Mouse (Mus musculus) lung, adult 2 months (tissue): Measurements from ENCODE around the gene Thbs4. TPM values are rescaled to one million over a fixed set of nuclear protein-coding genes. Genes with fewer than 3 reads are reported as not detected.

Experiments
- DNase-seq: peaks from one replicate; pipeline ENCODE4 v3.0.0; 2022
- H3K4me1 ChIP-seq: fragments of 200-500 bp; 2 replicates; pipeline ENCODE4 v1.6.1; 2011; ENCODE audit warnings: low read length; ENCODE audit not compliant: control insufficient read depth, insufficient read depth
- H3K4me3 ChIP-seq: fragments of 200-500 bp; replicated peaks from 2 replicates; pipeline ENCODE3; 2011; ENCODE audit warnings: low read depth, mild to moderate bottlenecking, control low read depth, low read length; ENCODE audit errors: extremely low read depth
- CTCF ChIP-seq: fragments of 200-500 bp; IDR thresholded peaks from 2 replicates; pipeline ENCODE4 v1.5.1; 2011; ENCODE audit warnings: mild to moderate bottlenecking, low read length, control low read depth; ENCODE audit not compliant: insufficient read depth
- POLR2A ChIP-seq: fragments of 200-500 bp; IDR thresholded peaks from 2 replicates; pipeline ENCODE4 v1.6.1; 2011; ENCODE audit warnings: low read depth, mild to moderate bottlenecking, control low read depth, low read length, borderline replicate concordance; ENCODE audit errors: extremely low read depth
- WGBS: fragments of 180-500 bp; shearing (Covaris S2); methylation state at CpG from one replicate; pipeline ENCODE4 v1.1.7; 2018; 5-methylcytosine and 5-hydroxymethylcytosine counted together
- polyA plus RNA-seq: library from polyadenylated mRNA; depleted of rRNA; stranded (reverse); fragments of >200 nt; gene quantifications from 2 replicates; pipeline ENCODE4 v1.2.3, GENCODE M21; 2012

Thbs4 gene
- polyA plus RNA-seq, 1 experiment, result 5.3 TPM

DNA sequence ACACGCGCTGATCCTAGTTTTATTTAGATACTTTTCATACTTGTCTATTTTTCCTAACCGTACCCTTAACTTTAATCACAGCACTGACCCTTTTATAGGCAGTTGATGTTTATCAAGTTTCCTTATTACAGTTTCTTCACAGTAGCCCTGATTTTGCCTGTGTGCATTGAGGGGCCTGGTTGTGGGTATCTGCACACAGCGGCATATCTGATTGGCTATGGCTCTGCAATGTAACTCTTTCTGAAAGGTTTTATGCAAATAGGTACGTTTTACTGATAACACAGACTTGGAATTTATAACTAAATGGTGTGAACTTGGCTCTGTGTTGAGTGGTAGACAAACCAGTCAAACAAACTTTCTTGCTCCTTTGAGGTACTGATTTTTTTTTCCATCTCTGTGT, 23.1 kb downstream of the Thbs4 start:
- no peak for DNase-seq
- WGBS, result 77% methylated on average over 5 of the region's 5 CpGs
- no peaks in the 10 kb centered on the region for H3K4me1 ChIP-seq
- TF ChIP-seq CTCF (no peak), POLR2A (no peak)
- H3K4me3 ChIP-seq, result no peak overlapping the region

DNA sequence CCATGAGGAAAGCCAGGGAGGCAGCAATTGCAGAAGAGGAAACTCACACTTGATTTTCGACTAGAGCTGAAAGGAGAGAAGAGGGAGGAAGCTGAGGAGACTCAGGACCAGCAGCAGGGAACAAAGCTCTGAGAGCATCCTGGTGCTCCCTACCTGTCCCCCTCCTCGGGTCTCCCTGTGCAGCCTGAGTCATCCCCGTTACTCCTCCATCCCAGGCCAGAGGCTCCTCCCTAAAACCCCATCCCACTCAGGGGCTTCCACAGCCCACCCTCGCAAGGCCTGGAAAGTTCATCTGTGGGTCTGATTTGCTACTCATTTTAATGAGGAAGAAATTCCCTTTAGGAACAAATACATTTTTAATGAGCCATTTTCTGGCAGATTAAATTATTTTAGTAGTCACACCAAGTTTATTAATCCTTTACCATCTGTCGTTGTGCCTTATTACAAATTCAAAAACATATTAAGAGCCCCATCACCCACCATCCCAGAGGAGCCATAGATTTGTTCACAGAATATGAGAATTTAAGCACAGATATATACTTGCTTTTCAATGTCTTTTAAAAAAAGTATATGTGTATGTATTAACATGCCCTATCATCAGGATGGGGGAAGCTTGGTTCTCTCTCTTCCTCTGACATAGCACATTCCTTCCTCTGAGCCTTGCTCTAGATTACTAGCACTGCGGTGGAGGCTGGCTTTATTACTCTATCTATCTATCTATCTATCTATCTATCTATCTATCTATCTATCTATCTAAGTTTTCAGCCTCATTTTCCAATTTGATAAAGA, 29.0 kb downstream of the Thbs4 start:
- H3K4me1 ChIP-seq, result no peaks in the 10 kb centered on the region
- no peak overlapping the region for H3K4me3 ChIP-seq
- no peak for DNase-seq
- 70% methylated on average over 6 of the region's 6 CpGs for WGBS
- TF ChIP-seq POLR2A (no peak), CTCF (no peak)

DNA sequence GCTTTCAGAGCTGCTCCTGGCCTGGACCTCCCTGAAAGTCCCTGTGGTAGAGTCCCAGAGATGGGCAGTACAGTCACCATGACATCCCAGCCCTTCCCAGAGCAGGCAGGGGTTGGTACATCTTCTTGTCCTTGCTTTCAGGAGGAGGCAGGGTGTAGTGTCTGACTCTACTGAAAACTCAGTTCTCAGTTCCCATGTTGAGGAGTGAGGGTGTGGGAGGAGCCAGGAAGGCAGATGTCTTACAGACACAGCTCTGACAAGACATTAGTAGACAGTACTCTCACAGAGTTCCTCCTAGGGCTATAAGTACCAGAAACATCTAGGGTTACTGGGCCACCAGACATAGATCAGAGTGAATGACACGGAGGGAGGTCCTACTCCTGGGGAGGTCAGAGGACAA, 32.3 kb downstream of the Thbs4 start:
- no peak for DNase-seq
- no peak overlapping the region for H3K4me3 ChIP-seq
- WGBS, result 59% methylated on average over 1 of the region's 1 CpGs
- no peaks in the 10 kb centered on the region for H3K4me1 ChIP-seq
- TF ChIP-seq CTCF, result no peak
- no peak for TF ChIP-seq POLR2A

DNA sequence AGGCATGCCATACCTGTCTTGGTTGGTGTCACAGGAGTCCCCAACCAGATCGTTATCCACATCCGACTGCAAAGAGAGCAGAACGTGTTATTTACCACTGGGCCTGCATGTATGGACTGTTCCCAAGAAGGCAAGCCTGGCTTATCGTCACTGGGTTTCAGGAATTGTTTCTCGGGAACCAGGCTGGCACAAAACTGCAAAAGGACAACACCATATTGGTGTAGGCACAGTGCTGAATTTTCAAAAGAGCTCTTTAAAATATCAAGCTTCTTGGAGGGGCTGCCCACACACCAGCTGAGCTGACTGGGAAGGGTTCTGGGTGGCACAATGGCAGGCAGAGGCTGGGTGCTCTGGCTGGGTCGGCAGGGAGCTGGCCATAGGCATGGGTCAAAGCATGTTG, 34.1 kb downstream of the Thbs4 start:
- 89% methylated on average over 6 of the region's 6 CpGs for WGBS
- H3K4me1 ChIP-seq, result no peaks in the 10 kb centered on the region
- no peak for TF ChIP-seq CTCF
- TF ChIP-seq POLR2A, result no peak
- no peak for DNase-seq
- H3K4me3 ChIP-seq, result no peak overlapping the region

DNA sequence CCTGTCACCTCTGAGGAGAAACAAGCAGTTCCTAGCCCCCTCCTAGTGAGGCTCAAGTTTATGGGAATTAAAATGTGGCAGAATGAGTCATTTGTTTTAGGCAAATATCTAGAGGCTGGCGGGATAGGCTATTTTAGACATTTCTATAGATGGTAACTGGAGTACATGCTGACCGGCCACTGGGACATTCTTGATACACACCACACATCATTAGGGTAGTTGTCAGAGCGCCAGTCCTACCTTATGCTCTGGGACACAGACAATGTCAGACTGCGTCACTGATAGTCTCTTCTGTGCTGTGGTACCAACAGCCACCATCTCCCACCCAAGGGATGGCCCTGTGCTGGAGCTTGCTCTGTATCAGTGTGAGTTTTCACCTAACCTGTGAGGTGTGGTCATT, 35.5 kb downstream of the Thbs4 start:
- Histone ChIP-seq H3K4me1 (no peaks in the 10 kb centered on the region), H3K4me3 (no peak overlapping the region)
- TF ChIP-seq CTCF, result no peak
- TF ChIP-seq POLR2A, result no peak
- DNase-seq, result no peak
- 86% methylated on average over 4 of the region's 4 CpGs for WGBS

DNA sequence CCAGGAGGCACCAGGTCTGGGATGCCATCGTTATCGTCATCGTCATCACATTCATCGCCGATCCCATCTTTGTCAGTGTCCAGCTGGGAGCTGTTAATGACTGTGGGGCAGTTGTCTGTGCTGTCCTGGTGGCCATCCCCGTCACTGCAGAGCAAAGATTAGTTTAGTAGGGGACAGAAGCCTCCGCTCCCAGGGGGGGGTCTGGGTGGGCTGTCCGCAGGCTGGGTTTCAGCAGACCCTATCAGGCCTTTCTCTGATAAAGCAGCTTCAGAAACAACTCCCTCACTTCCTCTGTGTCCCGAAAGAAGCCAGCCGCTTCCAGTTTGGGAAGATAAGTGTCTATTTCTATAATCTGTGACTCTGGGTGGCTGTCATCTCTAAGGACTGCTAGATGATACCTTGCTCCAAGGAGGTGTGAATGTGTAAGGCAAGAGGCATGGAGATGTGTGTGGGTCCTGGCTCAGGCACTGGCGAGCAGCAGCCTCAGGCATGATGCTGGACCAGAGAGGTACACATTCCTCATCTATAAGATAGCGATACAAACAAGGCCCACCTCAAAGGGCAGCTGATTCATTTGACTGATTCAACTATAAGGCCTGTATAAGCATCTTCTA, 36.5 kb downstream of the Thbs4 start:
- H3K4me1 ChIP-seq, result no peaks in the 10 kb centered on the region
- H3K4me3 ChIP-seq, result no peak overlapping the region
- 64% methylated on average over 12 of the region's 12 CpGs for WGBS
- no peak for DNase-seq
- no peak for TF ChIP-seq CTCF
- TF ChIP-seq POLR2A, result no peak

DNA sequence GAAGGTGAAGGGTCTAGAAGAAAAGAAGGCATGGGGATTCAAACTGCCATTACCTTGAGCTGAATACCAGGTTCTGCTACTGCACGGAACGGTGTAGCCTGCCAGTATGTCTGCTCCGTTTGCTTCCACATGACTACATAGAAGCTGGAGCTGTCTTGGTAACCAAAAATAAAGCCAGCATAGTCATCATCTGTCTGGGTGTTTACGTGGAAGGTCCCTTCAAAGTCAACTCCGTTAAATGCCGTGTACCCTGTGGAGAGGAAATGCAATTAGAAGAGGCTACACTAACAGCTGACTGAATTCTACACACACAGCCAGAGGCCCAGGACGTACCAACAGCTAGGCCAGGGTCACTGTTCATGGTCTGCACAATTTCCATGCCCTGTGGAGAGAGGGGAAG, 39.6 kb downstream of the Thbs4 start:
- DNase-seq, result no peak
- no peak for TF ChIP-seq POLR2A
- TF ChIP-seq CTCF, result no peak
- Histone ChIP-seq H3K4me3 (no peak overlapping the region), H3K4me1 (no peaks in the 10 kb centered on the region)
- WGBS, result 73% methylated on average over 7 of the region's 7 CpGs

DNA sequence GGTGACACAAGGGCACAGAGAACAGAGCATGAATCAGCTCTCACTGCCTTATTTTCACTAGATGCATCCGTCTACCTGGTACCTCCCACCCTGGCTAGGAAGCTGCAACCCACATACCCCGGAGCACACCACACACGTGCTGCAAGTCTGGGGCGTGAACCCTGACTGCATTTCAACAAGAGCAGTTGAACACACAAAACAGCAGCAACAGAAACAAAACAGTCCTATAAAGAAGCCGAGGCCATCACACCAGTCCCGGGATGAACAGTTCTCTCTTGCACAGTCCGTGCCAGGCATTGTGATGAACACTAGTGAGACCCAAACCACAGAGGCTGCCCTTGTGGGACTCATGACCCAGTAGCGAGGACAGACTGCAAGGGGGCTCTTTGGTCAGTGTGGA, 40.9 kb downstream of the Thbs4 start:
- 93% methylated on average over 8 of the region's 8 CpGs for WGBS
- TF ChIP-seq POLR2A, result no peak
- TF ChIP-seq CTCF, result no peak
- no peak for DNase-seq
- no peaks in the 10 kb centered on the region for H3K4me1 ChIP-seq
- H3K4me3 ChIP-seq, result no peak overlapping the region

DNA sequence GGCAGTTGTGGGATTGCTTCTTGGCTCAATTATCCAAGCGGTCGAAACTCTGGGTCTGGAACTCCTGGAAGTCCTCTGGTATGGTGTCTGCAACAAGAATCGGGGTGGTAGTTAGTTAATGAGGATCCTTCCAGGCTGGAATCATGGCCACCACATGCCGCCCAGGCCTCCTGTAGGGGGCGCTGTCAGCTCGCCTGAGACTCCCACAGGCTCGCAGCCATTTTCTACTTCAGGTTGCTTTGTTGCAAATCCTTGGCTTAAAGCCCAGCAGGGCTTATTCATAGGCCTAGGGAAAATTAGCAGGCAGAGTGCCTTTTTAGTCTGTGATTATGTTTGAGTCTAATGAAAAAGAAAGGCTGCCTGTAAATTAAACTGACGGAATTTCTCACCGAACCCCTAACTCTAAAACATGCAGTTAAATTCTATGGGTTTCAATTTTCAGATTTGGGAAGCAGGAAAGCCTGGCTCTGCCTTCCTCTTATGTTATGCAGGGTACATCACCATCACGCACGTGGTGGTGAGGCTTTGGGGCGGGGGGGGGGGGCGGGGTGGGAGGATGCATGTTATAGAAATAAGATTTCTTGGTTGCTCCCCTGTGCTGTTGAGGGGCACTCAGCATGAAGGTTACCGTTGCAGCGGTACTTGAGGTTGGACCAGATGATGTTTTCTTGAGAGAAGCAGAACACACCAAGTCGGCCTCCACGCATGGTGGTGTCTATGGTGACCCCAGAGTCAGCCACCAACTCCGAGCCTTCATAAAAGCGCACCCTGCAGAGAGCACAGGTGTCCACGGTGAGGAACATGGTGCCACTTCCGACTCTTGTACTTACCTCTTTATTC, 42.7 kb downstream of the Thbs4 start:
- WGBS, result 69% methylated on average over 21 of the region's 21 CpGs
- Histone ChIP-seq H3K4me3 (no peak overlapping the region), H3K4me1 (no peaks in the 10 kb centered on the region)
- TF ChIP-seq CTCF (peak; percentile 48), POLR2A (no peak)
- peak; percentile 19 for DNase-seq
